Mouse (Mus musculus) neural tube, embryonic 11.5 days (tissue): ENCODE results near the gene Ston2. TPM values are rescaled to one million over a fixed set of nuclear protein-coding genes. Genes with fewer than 3 reads are reported as not detected.
A peak's percentile ranks its signal among the peaks of the same experiment; 100 is the strongest.

Experiments
- ATAC-seq: fragments of 200-750 bp; cut with Nextera tagmentation; 2 replicates; pipeline ENCODE4 v1.8.0; 2017; ENCODE audit warnings: moderate number of reproducible peaks, mild to moderate bottlenecking, moderate TSS enrichment, moderate library complexity; ENCODE audit not compliant: insufficient read depth, low FRiP score, low TSS enrichment
- DNase-seq: peaks from one replicate; pipeline ENCODE4 v3.0.0-alpha.2; 2015; ENCODE audit warnings: low spot score
- H3K27ac ChIP-seq: fragments of 300-500 bp; sonication (generic); 2 replicates; pipeline ENCODE4 v1.5.1; 2014; ENCODE audit warnings: low read depth, mild to moderate bottlenecking, low read length
- H3K27me3 ChIP-seq: fragments of 300-500 bp; sonication (generic); 2 replicates; pipeline ENCODE4 v1.6.1; 2014; ENCODE audit warnings: mild to moderate bottlenecking, low read length, mixed read lengths; ENCODE audit not compliant: control insufficient read depth, insufficient read depth
- H3K36me3 ChIP-seq: fragments of 300-500 bp; sonication (generic); 2 replicates; pipeline ENCODE4 v1.6.1; 2014; ENCODE audit warnings: mild to moderate bottlenecking, low read length, moderate library complexity, mixed read lengths; ENCODE audit not compliant: control insufficient read depth, insufficient read depth
- H3K4me1 ChIP-seq: fragments of 300-500 bp; sonication (generic); 2 replicates; pipeline ENCODE4 v1.6.1; 2014; ENCODE audit warnings: low read length, mixed read lengths; ENCODE audit not compliant: control insufficient read depth, insufficient read depth
- H3K4me2 ChIP-seq: fragments of 300-500 bp; sonication (generic); 2 replicates; pipeline ENCODE4 v1.6.1; 2014; ENCODE audit warnings: low read depth, mild to moderate bottlenecking, moderate library complexity
- H3K4me3 ChIP-seq: fragments of 300-500 bp; sonication (generic); 2 replicates; pipeline ENCODE4 v1.5.1; 2014; ENCODE audit warnings: low read depth, low read length
- H3K9ac ChIP-seq: fragments of 300-500 bp; sonication (generic); 2 replicates; pipeline ENCODE4 v1.6.1; 2014; ENCODE audit warnings: mild to moderate bottlenecking, low read length
- H3K9me3 ChIP-seq: fragments of 300-500 bp; sonication (generic); 2 replicates; pipeline ENCODE4 v1.6.1; 2016; ENCODE audit warnings: low read length; ENCODE audit not compliant: control insufficient read depth
- WGBS: fragments of 180-500 bp; shearing (Covaris S2); extraction: QIAGEN DNeasy Blood & Tissue Kit; methylation state at CpG from one replicate; pipeline ENCODE4 v1.1.7; 2014; 5-methylcytosine and 5-hydroxymethylcytosine counted together
- polyA plus RNA-seq: library from polyadenylated mRNA; unstranded; fragments of >200 nt; fragmentation: Nextera tagmentation; extraction: Ambion mirVana; gene quantifications from 2 replicates; pipeline ENCODE4 v1.2.1, GENCODE M21; 2014

Ston2 gene
- polyA plus RNA-seq, 1 experiment from 2014 or later: 7.3 TPM

DNA sequence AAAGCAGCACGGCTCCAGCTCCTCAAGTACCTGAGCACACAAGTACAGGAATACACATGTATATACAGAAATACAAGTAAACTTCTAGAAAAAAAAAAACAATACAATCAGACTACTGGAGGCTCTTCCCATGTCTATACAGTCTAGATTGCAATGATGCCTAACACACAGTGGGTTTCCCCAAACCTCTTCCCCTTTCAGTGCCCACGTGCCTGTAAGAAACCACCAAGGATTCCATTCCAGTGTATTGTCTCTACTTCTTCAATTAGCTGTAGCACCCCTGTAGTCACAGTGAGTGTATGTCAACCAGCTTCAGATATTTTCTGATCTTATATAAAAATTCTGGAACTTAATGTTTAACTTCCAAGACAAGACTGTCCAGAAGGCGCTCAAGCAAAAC lies 196.1 kb downstream of the Ston2 start:
- Histone ChIP-seq H3K27me3 (no peaks in the 10 kb centered on the region), H3K9ac (no peak overlapping the region), H3K9me3 (no peaks in the 10 kb centered on the region), H3K4me3 (no peak overlapping the region), H3K4me2 (no peak overlapping the region), H3K36me3 (no peaks in the 10 kb centered on the region), H3K27ac (no peak overlapping the region), H3K4me1 (peaks cover 8% of the 10 kb centered on the region)
- 93% methylated on average over 3 of the region's 3 CpGs for WGBS
- no peak for ATAC-seq
- DNase-seq: no peak

DNA sequence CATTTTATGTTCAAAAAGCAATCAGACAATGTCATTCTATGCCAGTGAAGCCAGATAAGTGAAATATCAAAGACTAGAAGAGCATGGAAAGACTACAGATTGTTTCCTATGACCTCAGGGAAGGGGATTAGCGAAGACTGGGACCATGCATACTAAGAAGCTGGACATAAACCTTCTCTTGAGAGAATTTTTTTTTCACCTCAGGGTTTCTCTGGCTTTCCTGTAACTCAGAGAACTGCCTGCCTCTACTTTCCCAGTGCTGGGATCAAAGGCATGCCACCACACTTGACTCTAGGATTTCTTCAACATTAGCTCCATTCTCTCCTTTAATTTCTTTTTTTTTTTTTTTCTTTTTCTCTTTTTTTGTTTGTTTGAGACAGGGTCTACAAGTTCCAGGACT lies 197.0 kb downstream of the Ston2 start:
- 92% methylated on average over 1 of the region's 1 CpGs for WGBS
- no peak overlapping the region for H3K27ac ChIP-seq
- peak overlapping the region; percentile 69; the same call in 1 of the 2 replicates for H3K4me3 ChIP-seq

DNA sequence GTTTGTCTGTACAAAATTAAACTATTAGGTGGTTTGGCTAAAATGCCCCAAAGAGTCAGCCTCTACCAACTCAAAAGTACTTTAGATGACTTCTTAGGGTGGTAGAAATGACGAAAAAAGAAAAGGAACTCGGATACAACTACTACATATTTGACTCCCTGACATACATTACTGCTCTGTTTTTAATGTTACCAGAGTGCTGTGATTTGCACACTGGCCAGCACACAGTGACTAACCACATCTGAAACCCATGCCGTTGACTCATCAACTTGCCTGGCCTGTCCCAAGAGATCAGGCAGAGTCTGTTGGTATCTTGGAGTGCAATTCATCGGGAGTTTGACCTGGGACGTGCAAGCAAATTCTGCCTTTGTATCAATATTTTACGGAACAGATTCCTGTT lies 197.5 kb downstream of the Ston2 start:
- Histone ChIP-seq H3K4me1 (peaks cover 11% of the 10 kb centered on the region), H3K9me3 (no peaks in the 10 kb centered on the region), H3K4me3 (peak overlapping the region; percentile 69), H3K4me2 (peak overlapping the region; percentile 64), H3K27ac (peak overlapping the region; percentile 99), H3K27me3 (no peaks in the 10 kb centered on the region), H3K9ac (peak overlapping the region; percentile 97), H3K36me3 (0 out of 2 replicates have a peak, but pooled peaks cover 2% of the 10 kb centered on the region)
- ATAC-seq: no peak
- DNase-seq: peak; percentile 20
- 32% methylated on average over 6 of the region's 6 CpGs for WGBS

More for the DNA sequence above, 197.0 kb downstream of the Ston2 start:
- Histone ChIP-seq H3K36me3 (no peaks in the 10 kb centered on the region), H3K4me2 (peak overlapping the region; percentile 64), H3K9ac (peak overlapping the region; percentile 97; the same call in 1 of the 2 replicates), H3K4me1 (peaks cover 11% of the 10 kb centered on the region), H3K27me3 (no peaks in the 10 kb centered on the region), H3K9me3 (no peaks in the 10 kb centered on the region)
- no peak for ATAC-seq
- DNase-seq: no peak

DNA sequence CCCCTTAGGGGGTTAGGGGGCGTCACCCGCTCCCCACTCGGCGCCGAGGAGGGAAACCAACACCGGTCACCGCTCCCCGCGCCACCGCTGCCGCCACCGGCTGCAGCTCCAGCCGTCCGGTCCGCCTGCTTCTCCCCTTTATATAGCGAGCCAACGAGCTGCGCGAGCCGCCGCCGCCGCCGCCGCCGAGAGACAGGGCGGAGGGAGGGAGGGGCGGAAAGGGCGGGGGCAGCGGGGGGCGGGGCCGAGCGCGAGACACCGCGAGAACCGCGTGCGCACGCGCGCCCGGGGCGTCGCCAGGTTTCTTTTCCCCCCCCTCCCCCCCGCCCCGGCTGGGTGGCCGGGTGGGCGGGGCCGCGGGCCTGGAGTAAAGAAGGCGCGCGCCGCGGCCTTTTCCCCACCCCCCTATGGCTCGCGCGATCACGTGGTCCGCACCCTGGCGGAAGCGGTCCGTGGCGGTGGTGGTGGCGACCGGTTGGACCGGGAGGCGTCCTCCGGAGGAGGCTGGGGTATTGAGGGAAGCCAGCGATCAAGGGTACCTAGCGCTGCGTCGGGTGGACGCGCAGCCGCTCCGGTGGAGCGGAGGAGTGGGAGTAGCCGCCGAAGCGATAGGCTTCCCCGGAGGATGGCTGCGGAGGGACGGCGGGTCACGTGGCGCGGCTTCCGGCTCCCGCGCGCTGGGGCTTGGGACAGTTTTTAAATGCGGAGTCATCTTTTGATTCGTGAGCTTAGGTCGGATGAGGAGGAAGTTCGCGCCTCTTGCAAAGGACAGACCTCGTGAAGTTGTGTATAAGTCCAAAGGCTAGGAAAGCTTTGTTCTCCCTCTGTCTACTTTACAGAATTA lies 198.1 kb downstream of the Ston2 start, which contains the start of gene Gtf2a1:
TSS of gene Gtf2a1 (minus strand) at position 641 of the 844 bp plus-strand sequence.
- ATAC-seq (peak; percentile 83), DNase-seq (peak; percentile 99)
- Histone ChIP-seq H3K36me3 (peaks cover 2% of the 10 kb centered on the region; the same call in 1 of the 2 replicates), H3K4me2 (peak within 1 kb of the TSS; percentile 64), H3K9ac (peak within 1 kb of the TSS; percentile 97), H3K9me3 (no peaks in the 10 kb centered on the region), H3K4me3 (peak within 1 kb of the TSS; percentile 69), H3K27ac (peak within 1 kb of the TSS; percentile 99), H3K4me1 (peaks cover 11% of the 10 kb centered on the region), H3K27me3 (no peaks in the 10 kb centered on the region)
- WGBS: under 1% methylated on average over 68 of the region's 99 CpGs

DNA sequence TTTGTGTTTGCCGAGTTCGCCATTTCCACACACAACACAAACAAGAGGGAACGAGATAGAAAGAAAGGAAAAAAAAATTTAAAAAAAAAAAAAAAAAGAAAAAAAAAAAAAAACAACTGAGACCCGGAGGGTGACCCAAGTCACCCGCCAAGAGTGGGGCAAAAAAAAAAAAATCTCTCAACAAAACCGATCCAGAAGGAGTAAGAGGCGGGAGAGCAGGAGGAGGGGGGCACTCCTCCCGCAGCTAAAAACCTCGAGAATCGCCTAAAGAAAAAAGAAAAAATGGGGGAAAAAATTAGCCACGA lies 198.7 kb downstream of the Ston2 start:
- Histone ChIP-seq H3K27me3 (no peaks in the 10 kb centered on the region), H3K9ac (peak overlapping the region; percentile 97), H3K9me3 (no peaks in the 10 kb centered on the region), H3K27ac (peak overlapping the region; percentile 99), H3K4me1 (peaks cover 11% of the 10 kb centered on the region), H3K36me3 (peaks cover 4% of the 10 kb centered on the region; the same call in 1 of the 2 replicates), H3K4me3 (peak overlapping the region; percentile 69), H3K4me2 (no peak overlapping the region)
- DNase-seq (no peak), ATAC-seq (no peak)
- 2% methylated on average over 11 of the region's 11 CpGs for WGBS

DNA sequence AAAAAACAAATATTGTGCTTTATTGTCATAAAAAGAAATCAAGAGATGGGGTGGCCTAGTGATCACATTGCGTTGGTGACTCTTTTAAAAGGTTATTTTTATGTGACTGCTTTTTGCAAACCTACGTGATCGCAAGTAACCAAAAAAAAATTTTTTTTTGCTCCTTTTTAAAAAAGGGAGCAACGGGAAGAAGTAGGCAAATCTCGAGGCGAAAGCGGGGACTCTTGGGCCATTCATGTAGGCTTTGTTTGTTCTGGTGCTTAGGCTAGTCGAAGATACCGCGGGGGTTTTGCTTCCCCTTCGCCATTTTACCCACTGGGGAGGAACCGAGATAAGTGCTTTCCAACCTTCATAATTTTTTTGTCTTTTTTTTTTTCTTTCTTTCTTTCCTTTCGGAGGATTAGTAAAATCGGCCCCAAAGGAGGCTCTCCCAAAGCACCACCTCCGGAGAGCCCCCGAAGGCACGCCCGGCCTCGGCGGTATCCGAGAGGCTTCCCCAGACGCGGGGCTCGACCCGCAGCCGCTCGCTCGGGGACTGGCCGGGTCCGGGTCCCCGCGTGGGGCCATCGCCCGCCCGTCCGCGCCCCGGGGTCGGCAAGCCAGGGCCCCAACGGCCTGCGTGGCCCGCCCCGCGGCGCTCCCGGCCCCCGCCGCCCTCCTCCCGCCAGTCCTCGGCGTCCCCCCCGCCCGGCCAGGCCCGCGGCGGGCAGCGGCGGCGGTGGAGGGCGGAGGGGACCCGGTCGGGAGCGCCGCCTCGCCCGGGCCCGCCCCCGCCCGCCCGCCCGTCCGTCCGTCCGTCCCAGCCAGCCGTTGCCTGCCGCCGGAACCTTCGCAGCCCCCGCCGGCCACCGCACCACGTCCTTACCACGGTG lies 199.3 kb downstream of the Ston2 start:
- Histone ChIP-seq H3K9ac (peak overlapping the region; percentile 97), H3K27ac (peak overlapping the region; percentile 99), H3K4me2 (peak overlapping the region; percentile 47; the same call in 1 of the 2 replicates), H3K9me3 (no peaks in the 10 kb centered on the region), H3K27me3 (no peaks in the 10 kb centered on the region), H3K4me1 (peaks cover 14% of the 10 kb centered on the region), H3K36me3 (peaks cover 4% of the 10 kb centered on the region; the same call in 1 of the 2 replicates), H3K4me3 (peak overlapping the region; percentile 69)
- ATAC-seq (no peak; the same call in 1 of the 2 replicates), DNase-seq (peak; percentile 61)
- under 1% methylated on average over 64 of the region's 83 CpGs for WGBS

DNA sequence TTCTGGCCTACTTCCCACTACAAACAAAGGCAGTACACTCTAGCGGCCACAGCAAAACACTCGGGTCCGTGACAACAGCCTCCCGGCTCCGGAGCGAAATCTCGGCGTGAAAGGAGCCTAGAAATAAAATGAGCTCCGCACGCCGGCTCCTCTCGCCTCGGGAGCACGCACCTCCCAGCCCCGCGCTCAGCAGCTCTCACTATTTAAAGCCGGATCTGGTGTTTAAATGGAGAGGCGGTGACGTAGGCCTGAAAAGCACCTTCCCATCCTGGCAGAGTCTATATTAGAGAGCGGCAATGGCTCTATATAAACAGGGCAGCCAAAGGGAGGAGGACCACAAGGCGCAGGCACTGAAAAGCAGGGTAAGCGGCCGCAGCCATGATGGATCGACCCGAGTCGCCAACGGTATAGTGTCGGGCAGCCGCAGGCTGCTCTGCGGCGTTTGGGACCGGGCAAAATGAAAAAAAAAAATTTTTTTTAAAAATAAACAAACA lies 200.0 kb downstream of the Ston2 start:
- peak; percentile 89 for ATAC-seq
- peak overlapping the region; percentile 69 for H3K4me3 ChIP-seq
- H3K9me3 ChIP-seq: no peaks in the 10 kb centered on the region
- peaks cover 4% of the 10 kb centered on the region; the same call in 1 of the 2 replicates for H3K36me3 ChIP-seq
- no peaks in the 10 kb centered on the region for H3K27me3 ChIP-seq
- DNase-seq: peak; percentile 92
- peaks cover 15% of the 10 kb centered on the region for H3K4me1 ChIP-seq
- H3K4me2 ChIP-seq: peak overlapping the region; percentile 47
- under 1% methylated on average over 32 of the region's 32 CpGs for WGBS
- H3K9ac ChIP-seq: peak overlapping the region; percentile 97
- H3K27ac ChIP-seq: peak overlapping the region; percentile 99

DNA sequence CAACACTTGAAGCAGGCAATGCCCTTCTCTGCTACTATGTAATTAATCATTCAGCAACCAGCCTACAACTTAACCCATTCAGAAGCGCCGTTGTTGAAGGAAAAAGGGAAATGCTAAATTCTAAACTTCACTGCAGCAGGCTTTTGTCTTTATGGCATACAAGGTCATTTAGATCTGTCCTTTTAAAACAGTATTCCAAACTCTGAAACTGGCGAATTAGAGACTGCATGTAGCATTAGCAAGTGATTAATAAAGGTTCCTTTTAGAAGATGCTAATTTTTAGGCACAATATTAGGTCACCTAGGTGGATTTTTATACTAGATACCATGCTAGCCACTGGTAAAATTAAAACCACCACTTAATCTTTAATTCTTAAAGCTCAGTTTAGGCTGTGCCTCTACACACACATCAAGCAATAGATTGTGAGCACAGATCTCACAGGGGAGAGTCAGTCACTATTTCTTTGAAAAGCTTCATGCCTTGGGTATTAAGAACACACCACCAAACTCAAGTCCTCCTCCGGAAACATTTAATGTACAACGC lies 200.6 kb downstream of the Ston2 start:
- Histone ChIP-seq H3K9ac (peak overlapping the region; percentile 97), H3K9me3 (no peaks in the 10 kb centered on the region), H3K27ac (peak overlapping the region; percentile 99), H3K27me3 (no peaks in the 10 kb centered on the region), H3K4me3 (peak overlapping the region; percentile 69), H3K36me3 (peaks cover 5% of the 10 kb centered on the region), H3K4me1 (peaks cover 15% of the 10 kb centered on the region), H3K4me2 (peak overlapping the region; percentile 47)
- no peak for ATAC-seq
- 10% methylated on average over 5 of the region's 5 CpGs for WGBS
- no peak for DNase-seq
